9 mouse cellular contexts compared by ENCODE assay signal in genomic region chr17:25183232-25183631, GRCm38 (mm10). TPM values are rescaled to one million over a fixed set of nuclear protein-coding genes. Genes with fewer than 3 reads are reported as not detected.
A peak's percentile ranks its signal among the peaks of the same experiment; 100 is the strongest.
DNase-seq lines count a peak whose midpoint lies in the region; ATAC-seq and TF ChIP-seq lines count a peak whose summit lies in the region.
"Had no signal": no experiment of that assay in that cellular context is flagged by ENCODE, and none has a peak within 500 bp of the region (broad histone marks: within the 10 kb centered on the region; RNA-seq: fewer than 3 reads in every experiment).

No protein-coding gene starts in this region.

- H3K27me3 ChIP-seq in forebrain, embryonic 13.5 days = peaks cover 10% of the 10 kb centered on the region
- H3K27me3 ChIP-seq: limb, embryonic 15.5 days had no signal

- no peak for TF ChIP-seq CTCF in gastrocnemius, adult 2 months (IDR thresholded peaks at IDR 0.05)

- intact Hi-C loops in gastrocnemius, adult 2 months (cut with DNase I) = loop anchor here (5.0 kb wide), 1 partner anchor 66 kb away; the partner anchor contains the start of gene Telo2

- peak overlapping the region; percentile 100 for H3K4me2 ChIP-seq in forebrain, embryonic 13.5 days

- ATAC-seq in forebrain, embryonic 13.5 days = no peak

- peaks cover 27% of the 10 kb centered on the region for H3K4me1 ChIP-seq in forebrain, embryonic 13.5 days

- no peak for DNase-seq in gastrocnemius, adult 2 months
- no peak for DNase-seq in gastrocnemius, postnatal 4 days (ENCODE audit: low spot score in 2 of 2)
- DNase-seq in B cell, adult 2 months = peak; percentile 21 to 22
- no peak for DNase-seq in Muller cell, postnatal 12 days (ENCODE audit: inconsistent ontology term)
- DNase-seq in right cerebral cortex, postnatal 14 days = no peak
- no peak for DNase-seq in right cerebral cortex, adult 18-20 months

- peak overlapping the region; percentile 96 for H3K27ac ChIP-seq in gastrocnemius, adult 2 months
- no peak overlapping the region for H3K27ac ChIP-seq in forebrain, embryonic 13.5 days
- H3K27ac ChIP-seq in macrophage = no peak overlapping the region

- peaks cover 18% of the 10 kb centered on the region for H3K79me2 ChIP-seq in macrophage (ENCODE audit: inconsistent target)

- H3K9me3 ChIP-seq in forebrain, embryonic 13.5 days (replicated peaks) = no peaks in the 10 kb centered on the region
- H3K9me3 ChIP-seq: limb, embryonic 15.5 days had no signal

- peak overlapping the region; percentile 91 for H3K9ac ChIP-seq in forebrain, embryonic 13.5 days

- no peaks in the 10 kb centered on the region for H3K36me3 ChIP-seq in forebrain, embryonic 13.5 days (ENCODE audit: poor library complexity, severe bottlenecking)
- no peaks in the 10 kb centered on the region for H3K36me3 ChIP-seq in macrophage (ENCODE audit: inconsistent target)

- H3K4me3 ChIP-seq in gastrocnemius, adult 2 months = peak overlapping the region; percentile 83
- peak overlapping the region; percentile 90; the same call in 1 of the 2 replicates for H3K4me3 ChIP-seq in forebrain, embryonic 13.5 days
- peak overlapping the region; percentile 94; the same call in 1 of the 2 replicates for H3K4me3 ChIP-seq in macrophage (ENCODE audit: inconsistent target)

RNA-seq across cellular contexts. Expression of gene BC003965, which starts 1.1 kb away (rescaled TPM):
- 10 to 100 TPM; 11.4 to 18.3 TPM for total RNA-seq in gastrocnemius, adult 2 months (2021)
- 10 to 100 TPM; 12.5 to 12.9 TPM for total RNA-seq in gastrocnemius, postnatal 4 days (2021)
- polyA plus RNA-seq in forebrain, embryonic 13.5 days (2015; fragmentation: Nextera tagmentation; extraction: Ambion mirVana) = 38.3 and 38.6 TPM in 2 replicates
- total RNA-seq in macrophage (2018; cell fraction: chromatin; rRNA removed) = 10 to 100 TPM in 4 of 26 experiments, 1 to 10 TPM in 22; 2.1 to 12.0 (median 6.1) TPM
- total RNA-seq in macrophage (2018; cell fraction: cytosol; rRNA removed) = 1 to 10 TPM; 2.9 to 6.9 (median 5.5) TPM
- 10 to 100 TPM in 12 of 26 experiments, 1 to 10 TPM in 14; 4.6 to 19.2 (median 9.2) TPM for total RNA-seq in macrophage (2018; cell fraction: nucleus; rRNA removed)
- polyA plus RNA-seq in macrophage (2018) = 3.5 to 10.5 TPM (median 6.5 TPM) in 3 replicates

RNA-seq across cellular contexts. Expression of gene Unkl, which starts 5.0 kb away (rescaled TPM):
- total RNA-seq in gastrocnemius, adult 2 months (2021) = 1 to 10 TPM; 5.5 to 5.7 TPM
- 10 to 100 TPM in 1 of 2 experiments, 1 to 10 TPM in 1; 9.5 to 12.6 TPM for total RNA-seq in gastrocnemius, postnatal 4 days (2021)
- 7.9 and 10.6 TPM in 2 replicates for polyA plus RNA-seq in forebrain, embryonic 13.5 days (2015; fragmentation: Nextera tagmentation; extraction: Ambion mirVana)
- total RNA-seq in macrophage (2018; cell fraction: chromatin; rRNA removed) = 10 to 100 TPM in 22 of 26 experiments, 1 to 10 TPM in 4; 4.4 to 46.5 (median 19.0) TPM
- 1 to 10 TPM in 25 of 26 experiments, under 1 TPM in 1; 0.78 to 4.7 (median 2.3) TPM for total RNA-seq in macrophage (2018; cell fraction: cytosol; rRNA removed)
- 10 to 100 TPM in 13 of 26 experiments, 1 to 10 TPM in 13; 2.4 to 26.8 (median 10.0) TPM for total RNA-seq in macrophage (2018; cell fraction: nucleus; rRNA removed)
- polyA plus RNA-seq in macrophage (2018) = 2.4 to 4.9 TPM (median 3.0 TPM) in 3 replicates

RNA-seq across cellular contexts. Expression of gene Gm38655, which starts 8.0 kb away (rescaled TPM):
- total RNA-seq in gastrocnemius, adult 2 months (2021) = not detected
- total RNA-seq in gastrocnemius, postnatal 4 days (2021) = not detected
- not detected in 2 replicates for polyA plus RNA-seq in forebrain, embryonic 13.5 days (2015; fragmentation: Nextera tagmentation; extraction: Ambion mirVana)
- not detected for total RNA-seq in macrophage (2018; cell fraction: chromatin; rRNA removed)
- not detected for total RNA-seq in macrophage (2018; cell fraction: cytosol; rRNA removed)
- total RNA-seq in macrophage (2018; cell fraction: nucleus; rRNA removed) = not detected
- polyA plus RNA-seq in macrophage (2018) = not detected in 3 replicates
- polyA plus RNA-seq: limb, embryonic 15.5 days had no signal

RNA-seq across cellular contexts. Expression of gene Ccdc154, which starts 21.0 kb away (rescaled TPM):
- not detected for total RNA-seq in gastrocnemius, adult 2 months (2021)
- total RNA-seq in gastrocnemius, postnatal 4 days (2021) = under 1 TPM; 0.15 to 0.21 TPM
- polyA plus RNA-seq in forebrain, embryonic 13.5 days (2015; fragmentation: Nextera tagmentation; extraction: Ambion mirVana) = not detected in 2 replicates
- total RNA-seq in macrophage (2018; cell fraction: chromatin; rRNA removed) = 1 to 10 TPM in 25 of 26 experiments, under 1 TPM in 1; 0.88 to 8.2 (median 2.4) TPM
- under 1 TPM in 10 of 26 experiments, not detected in 16; 0.03 to 0.26 (median 0.07) TPM for total RNA-seq in macrophage (2018; cell fraction: cytosol; rRNA removed)
- total RNA-seq in macrophage (2018; cell fraction: nucleus; rRNA removed) = 1 to 10 TPM in 14 of 26 experiments, under 1 TPM in 11, not detected in 1; 0.44 to 2.8 (median 1.1) TPM
- polyA plus RNA-seq in macrophage (2018) = not detected in 3 replicates

RNA-seq across cellular contexts. Expression of gene Clcn7, which starts 50.0 kb away (rescaled TPM):
- 10 to 100 TPM; 16.2 to 19.2 TPM for total RNA-seq in gastrocnemius, adult 2 months (2021)
- total RNA-seq in gastrocnemius, postnatal 4 days (2021) = 10 to 100 TPM; 23.0 to 25.0 TPM
- polyA plus RNA-seq in forebrain, embryonic 13.5 days (2015; fragmentation: Nextera tagmentation; extraction: Ambion mirVana) = 23.6 and 29.6 TPM in 2 replicates
- 1,000 to 10,000 TPM in 4 of 26 experiments, 100 to 1,000 TPM in 22; 373 to 1,518 (median 703) TPM for total RNA-seq in macrophage (2018; cell fraction: chromatin; rRNA removed)
- total RNA-seq in macrophage (2018; cell fraction: cytosol; rRNA removed) = 100 to 1,000 TPM; 146 to 320 (median 222) TPM
- 100 to 1,000 TPM; 273 to 894 (median 489) TPM for total RNA-seq in macrophage (2018; cell fraction: nucleus; rRNA removed)
- polyA plus RNA-seq in macrophage (2018) = 98.1 to 170 TPM (median 98.2 TPM) in 3 replicates

Comparison
In these comparisons a context has a peak if more than half of its experiments do, and no peak if none do; other contexts are left out.
1. DNase-seq: peak in B cell, adult 2 months (2 of 2); none in gastrocnemius, adult 2 months (single experiment), gastrocnemius, postnatal 4 days (0 of 2), Muller cell, postnatal 12 days (single experiment), right cerebral cortex, postnatal 14 days (single experiment) and right cerebral cortex, adult 18-20 months (single experiment).
2. Peak in every context shown above with its lines, with median percentiles within 50 percentile points of each other: H3K4me3 ChIP-seq.